Mouse (Mus musculus) telencephalon, adult 2 months (tissue): ENCODE results near the gene Zbed4.
A peak's percentile ranks its signal among the peaks of the same experiment; 100 is the strongest.
"Not testable (repeated sequence)": the region's sequence is repeated elsewhere in the genome, so short reads cannot be mapped to it uniquely, and the experiment has no call there.

Experiments used
- DNase-seq: peaks from one replicate; pipeline ENCODE4 v3.0.0-alpha.2; 2011; ENCODE audit warnings: low read depth, low spot score

The Zbed4 gene

GRCm38 (mm10) chr15:88738466-88738865 is 13.0 kb upstream of the Zbed4 start:
- no peak for DNase-seq

GRCm38 (mm10) chr15:88741366-88741765 is 10.1 kb upstream of the Zbed4 start:
- no peak for DNase-seq

- not testable (repeated sequence) for DNase-seq
Measured at GRCm38 (mm10) chr15:88743371-88743770, 8.1 kb upstream of the Zbed4 start.

GRCm38 (mm10) chr15:88745347-88745746 is 6.1 kb upstream of the Zbed4 start:
- no peak for DNase-seq

GRCm38 (mm10) chr15:88745926-88746325 is 5.5 kb upstream of the Zbed4 start:
- no peak for DNase-seq

GRCm38 (mm10) chr15:88749617-88750016 is 1.8 kb upstream of the Zbed4 start:
- not testable (repeated sequence) for DNase-seq

GRCm38 (mm10) chr15:88750032-88750431 is 1.4 kb upstream of the Zbed4 start:
- no peak for DNase-seq

GRCm38 (mm10) chr15:88750677-88751563 is 540 bp upstream of the Zbed4 start:
- peak; percentile 98 for DNase-seq

- no peak for DNase-seq
Measured at GRCm38 (mm10) chr15:88752403-88752733, 908 bp downstream of the Zbed4 start.

- DNase-seq = no peak
Measured at GRCm38 (mm10) chr15:88754896-88755295, 3.4 kb downstream of the Zbed4 start.

GRCm38 (mm10) chr15:88755761-88756160 is 4.3 kb downstream of the Zbed4 start:
- no peak for DNase-seq

GRCm38 (mm10) chr15:88758061-88758460 is 6.6 kb downstream of the Zbed4 start:
- no peak for DNase-seq

- no peak for DNase-seq
Measured at GRCm38 (mm10) chr15:88761551-88761950, 10.1 kb downstream of the Zbed4 start.

GRCm38 (mm10) chr15:88766139-88766538 is 14.7 kb downstream of the Zbed4 start:
- not testable (repeated sequence) for DNase-seq

- no peak for DNase-seq
Measured at GRCm38 (mm10) chr15:88768537-88768936, 17.1 kb downstream of the Zbed4 start.

GRCm38 (mm10) chr15:88774630-88775029 is 23.2 kb downstream of the Zbed4 start:
- not testable (repeated sequence) for DNase-seq

- no peak for DNase-seq
Measured at GRCm38 (mm10) chr15:88792140-88792850, 40.8 kb downstream of the Zbed4 start.

GRCm38 (mm10) chr15:88794729-88795128 is 43.3 kb downstream of the Zbed4 start:
- not testable (repeated sequence) for DNase-seq

GRCm38 (mm10) chr15:88799950-88800371 is 48.5 kb downstream of the Zbed4 start:
- DNase-seq = no peak

- DNase-seq = no peak
Measured at GRCm38 (mm10) chr15:88800921-88801354, 49.5 kb downstream of the Zbed4 start.

GRCm38 (mm10) chr15:88801903-88802302 is 50.4 kb downstream of the Zbed4 start:
- no peak for DNase-seq

- DNase-seq = no peak
Measured at GRCm38 (mm10) chr15:88802348-88802747, 50.9 kb downstream of the Zbed4 start.

- no peak for DNase-seq
Measured at GRCm38 (mm10) chr15:88808121-88808520, 56.7 kb downstream of the Zbed4 start.
